Mouse (Mus musculus) liver, embryonic 14.5 days (tissue): ENCODE measurements around the gene Smc6. TPM values are rescaled to one million over a fixed set of nuclear protein-coding genes. Genes with fewer than 3 reads are reported as not detected.

Experiments
- ATAC-seq: fragments of 200-750 bp; cut with Nextera tagmentation; 2 replicates; pipeline ENCODE4 v1.8.0; 2017; ENCODE audit warnings: moderate number of reproducible peaks, mild to moderate bottlenecking, moderate library complexity; ENCODE audit not compliant: insufficient read depth
- DNase-seq, 3 experiments: peaks; one replicate each; pipeline ENCODE4 v3.0.0-alpha.2; 2012 to 2013; ENCODE audit warnings: low read depth in 3 of 3, low spot score in 3 of 3
- H3K27ac ChIP-seq: fragments of 300-500 bp; sonication (generic); 2 replicates; pipeline ENCODE4 v1.5.1; 2014; ENCODE audit warnings: moderate library complexity, mild to moderate bottlenecking, control low read depth, inconsistent platforms
- H3K27me3 ChIP-seq: fragments of 300-500 bp; sonication (generic); 2 replicates; pipeline ENCODE4 v1.6.1; 2014; ENCODE audit warnings: mild to moderate bottlenecking, low read length, moderate library complexity; ENCODE audit not compliant: control insufficient read depth, insufficient read depth
- H3K36me3 ChIP-seq: fragments of 300-500 bp; sonication (generic); replicated peaks from 2 replicates; pipeline ENCODE4 v1.6.1; 2014; ENCODE audit warnings: low read depth; ENCODE audit not compliant: control insufficient read depth, insufficient read depth
- H3K4me1 ChIP-seq, 2 experiments: fragments of 200-500 bp in 1 of 2; fragments of 300-500 bp in 1 of 2; sonication (generic) in 1 of 2; replicated peaks; 2 replicates each; pipeline ENCODE4 v1.6.1; 2012 to 2014; ENCODE audit warnings: antibody characterized with exemption in 1 of 2, inconsistent platforms in 1 of 2, low read length in 1 of 2; ENCODE audit not compliant: control insufficient read depth in 2 of 2, insufficient read depth in 2 of 2
- H3K4me2 ChIP-seq: fragments of 300-500 bp; sonication (generic); 2 replicates; pipeline ENCODE4 v1.6.1; 2014; ENCODE audit warnings: low read depth, mild to moderate bottlenecking, control low read depth, moderate library complexity
- H3K4me3 ChIP-seq, 2 experiments: fragments of 200-500 bp in 1 of 2; fragments of 300-500 bp in 1 of 2; sonication (generic) in 1 of 2; 2 replicates each; pipeline ENCODE4 v1.5.1; 2012 to 2014; ENCODE audit warnings: low read depth in 2 of 2, low read length in 2 of 2, mild to moderate bottlenecking in 2 of 2, control low read depth in 1 of 2, inconsistent platforms in 1 of 2, moderate library complexity in 1 of 2; ENCODE audit not compliant: insufficient read depth in 1 of 2
- H3K9ac ChIP-seq: fragments of 300-500 bp; sonication (generic); replicated peaks from 2 replicates; pipeline ENCODE4 v1.6.1; 2014; ENCODE audit warnings: mild to moderate bottlenecking, control low read depth, moderate library complexity
- H3K9me3 ChIP-seq: fragments of 300-500 bp; sonication (generic); 2 replicates; pipeline ENCODE4 v1.6.1; 2016; ENCODE audit warnings: low read length, mixed read lengths; ENCODE audit not compliant: control insufficient read depth
- CTCF ChIP-seq: IDR thresholded peaks from 2 replicates; pipeline ENCODE4 v1.5.1; 2016; ENCODE audit warnings: antibody characterized with exemption, low read depth, control low read depth
- EP300 ChIP-seq: IDR thresholded peaks from 2 replicates; pipeline ENCODE4 v1.6.1; 2016; ENCODE audit warnings: antibody characterized with exemption, low read depth
- WGBS: fragments of 180-500 bp; shearing (Covaris S2); extraction: QIAGEN DNeasy Blood & Tissue Kit; methylation state at CpG from one replicate; pipeline ENCODE4 v1.1.7; 2014; ENCODE audit not compliant: insufficient replicate concordance; 5-methylcytosine and 5-hydroxymethylcytosine counted together
- polyA plus RNA-seq, 2 experiments: library from polyadenylated mRNA; depleted of rRNA in 1 of 2; stranded (reverse) in 1 of 2; unstranded in 1 of 2; fragments of >200 nt; fragmentation: Nextera tagmentation in 1 of 2; extraction: Ambion mirVana in 1 of 2; gene quantifications; 2 replicates each; pipeline versions ENCODE4 v1.2.1 to v1.2.3; 2012 to 2014

Gene Smc6
- polyA plus RNA-seq, 2 experiments = 25.1 to 63.1 TPM

DNA sequence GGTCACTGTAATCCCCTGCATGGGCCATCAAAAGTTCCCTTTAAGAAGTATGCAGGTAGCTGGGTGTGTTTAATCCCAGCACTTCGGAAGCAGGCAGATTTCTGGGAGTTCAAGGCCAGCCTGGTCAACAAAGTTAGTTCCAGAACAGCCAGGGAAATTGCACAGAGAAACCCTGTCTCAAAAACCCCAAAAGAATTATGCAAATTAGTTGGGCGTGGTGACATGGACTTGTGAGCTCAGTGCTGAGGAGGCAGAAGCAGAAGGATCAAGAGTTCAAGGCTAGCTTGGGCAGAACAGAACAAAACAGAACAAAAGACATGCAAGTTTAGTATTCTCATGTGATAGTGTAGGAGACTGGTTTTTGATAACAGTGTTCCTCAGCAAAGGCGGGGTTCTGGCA is 43.1 kb upstream of the Smc6 start:
- ATAC-seq (no peak), DNase-seq (no peak)
- Histone ChIP-seq H3K36me3 (no peaks in the 10 kb centered on the region), H3K9me3 (no peaks in the 10 kb centered on the region), H3K27me3 (no peaks in the 10 kb centered on the region), H3K9ac (no peak overlapping the region), H3K27ac (no peak overlapping the region), H3K4me1 (no peaks in the 10 kb centered on the region), H3K4me3 (no peak overlapping the region), H3K4me2 (no peak overlapping the region)
- 45% methylated on average over 3 of the region's 3 CpGs for WGBS
- TF ChIP-seq CTCF = no peak
- no peak for TF ChIP-seq EP300

DNA sequence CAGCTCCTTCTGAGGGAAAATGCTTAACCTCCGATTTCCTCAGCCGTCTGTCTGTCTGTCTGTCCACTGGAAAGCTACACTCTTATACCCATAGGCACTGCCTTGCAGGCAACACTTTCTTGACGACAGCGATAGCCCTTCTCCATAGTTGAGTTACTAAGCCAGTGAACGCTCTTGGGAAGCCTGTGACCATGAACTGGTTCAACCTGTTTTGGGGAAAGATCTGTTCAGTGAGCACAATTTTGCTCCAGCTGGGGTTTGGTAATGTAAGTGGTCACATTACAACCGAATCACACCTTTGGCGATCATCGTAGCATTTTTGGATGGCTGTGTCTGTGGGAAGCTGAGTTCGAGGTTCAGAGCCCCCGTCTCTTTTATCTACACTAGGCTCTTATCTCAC is 42.6 kb upstream of the Smc6 start:
- no peaks in the 10 kb centered on the region for H3K9me3 ChIP-seq
- H3K4me3 ChIP-seq = no peak overlapping the region
- H3K36me3 ChIP-seq = no peaks in the 10 kb centered on the region
- no peak for TF ChIP-seq CTCF
- no peak for TF ChIP-seq EP300
- ATAC-seq (no peak), DNase-seq (no peak)
- no peak overlapping the region for H3K9ac ChIP-seq
- H3K27ac ChIP-seq = no peak overlapping the region
- 59% methylated on average over 10 of the region's 10 CpGs for WGBS
- no peak overlapping the region for H3K4me2 ChIP-seq
- no peaks in the 10 kb centered on the region for H3K27me3 ChIP-seq
- H3K4me1 ChIP-seq = no peaks in the 10 kb centered on the region

- WGBS = 33% methylated on average over 5 of the region's 5 CpGs
- no peak for ATAC-seq
- TF ChIP-seq CTCF (no peak), EP300 (no peak)
- Histone ChIP-seq H3K4me1 (no peaks in the 10 kb centered on the region), H3K27ac (no peak overlapping the region), H3K9me3 (no peaks in the 10 kb centered on the region), H3K4me2 (no peak overlapping the region), H3K36me3 (no peaks in the 10 kb centered on the region), H3K9ac (no peak overlapping the region), H3K27me3 (no peaks in the 10 kb centered on the region), H3K4me3 (no peak overlapping the region)
- DNase-seq = no peak
Observed at GRCm38 (mm10) chr12:11224722-11225121, 41.0 kb upstream of the Smc6 start.

- DNase-seq (no peak), ATAC-seq (no peak)
- Histone ChIP-seq H3K9me3 (no peaks in the 10 kb centered on the region), H3K27me3 (no peaks in the 10 kb centered on the region), H3K9ac (no peak overlapping the region), H3K4me2 (no peak overlapping the region), H3K4me1 (no peaks in the 10 kb centered on the region), H3K27ac (no peak overlapping the region), H3K36me3 (no peaks in the 10 kb centered on the region), H3K4me3 (no peak overlapping the region)
- TF ChIP-seq EP300 (no peak), CTCF (no peak)
- 50% methylated on average over 1 of the region's 1 CpGs for WGBS
Observed at GRCm38 (mm10) chr12:11226123-11226522, 39.6 kb upstream of the Smc6 start.

DNA sequence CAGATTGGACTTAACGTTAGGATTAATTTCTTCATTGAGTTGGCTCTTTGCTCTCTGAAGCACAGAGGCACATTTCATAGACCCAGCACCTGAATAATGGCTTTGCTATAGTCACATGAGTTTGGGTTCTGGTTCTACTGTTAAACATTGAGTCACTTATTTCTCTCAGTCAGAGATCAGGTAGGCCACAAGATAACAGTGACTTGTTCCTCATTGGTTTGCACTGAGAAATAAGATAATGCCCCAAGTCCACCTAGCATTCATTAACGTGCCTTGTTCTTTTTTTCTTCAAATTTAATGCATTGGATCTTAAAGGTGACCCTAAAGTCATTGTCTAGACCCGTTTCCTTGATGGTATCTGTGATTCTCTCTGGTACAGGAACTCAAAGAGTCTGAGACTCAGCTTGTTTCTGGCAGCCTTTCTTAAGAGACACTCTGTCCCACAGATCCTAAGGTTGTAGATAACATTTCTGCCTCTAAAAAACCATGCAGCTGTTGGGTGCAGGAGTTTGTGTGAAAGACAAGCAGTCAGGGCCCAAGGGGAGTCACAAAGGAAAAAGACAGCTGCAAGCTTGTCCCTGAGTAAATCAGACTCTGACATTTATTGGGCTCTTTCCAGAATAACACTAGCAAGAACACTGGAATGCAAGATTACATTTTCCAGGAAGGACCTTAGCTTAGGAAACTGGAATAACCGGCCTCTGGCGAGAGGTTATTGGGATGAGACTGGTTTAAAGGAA is 39.0 kb upstream of the Smc6 start:
- Histone ChIP-seq H3K27ac (no peak overlapping the region), H3K36me3 (no peaks in the 10 kb centered on the region), H3K4me3 (no peak overlapping the region), H3K4me2 (no peak overlapping the region), H3K9me3 (no peaks in the 10 kb centered on the region), H3K4me1 (no peaks in the 10 kb centered on the region), H3K9ac (no peak overlapping the region), H3K27me3 (no peaks in the 10 kb centered on the region)
- TF ChIP-seq EP300 (no peak), CTCF (no peak)
- ATAC-seq (no peak), DNase-seq (no peak)
- WGBS = 37% methylated on average over 5 of the region's 5 CpGs
